Mouse (Mus musculus) liver, adult 2 months (tissue): ENCODE results near the gene Olfr960. TPM values are rescaled to one million over a fixed set of nuclear protein-coding genes. Genes with fewer than 3 reads are reported as not detected.

Experiments used
- DNase-seq: peaks from one replicate; pipeline ENCODE4 v3.0.0-alpha.2; 2011; ENCODE audit warnings: low read depth, low spot score; ENCODE audit errors: extremely low read depth
- H3K27ac ChIP-seq: fragments of 200-500 bp; replicated peaks from 2 replicates; pipeline ENCODE4 v1.5.1; 2012; ENCODE audit warnings: low read depth, mild to moderate bottlenecking, control low read depth, inconsistent platforms, low read length; ENCODE audit not compliant: insufficient read depth
- H3K27me3 ChIP-seq: fragments of 200-500 bp; 2 replicates; pipeline ENCODE4 v1.6.1; 2012; ENCODE audit warnings: mild to moderate bottlenecking, moderate library complexity, low read length, inconsistent platforms; ENCODE audit not compliant: control insufficient read depth, insufficient read depth
- H3K36me3 ChIP-seq: fragments of 200-500 bp; 2 replicates; pipeline ENCODE4 v1.6.1; 2012; ENCODE audit warnings: low read length, inconsistent platforms; ENCODE audit not compliant: control insufficient read depth, insufficient read depth
- H3K4me1 ChIP-seq: fragments of 200-500 bp; 2 replicates; pipeline ENCODE4 v1.6.1; 2011; ENCODE audit warnings: low read length; ENCODE audit not compliant: control insufficient read depth, insufficient read depth
- H3K4me3 ChIP-seq: fragments of 200-500 bp; 2 replicates; pipeline ENCODE4 v1.5.1; 2011; ENCODE audit warnings: low read depth, mild to moderate bottlenecking, control low read depth, low read length, moderate library complexity; ENCODE audit not compliant: insufficient read depth
- H3K79me2 ChIP-seq: fragments of 200-500 bp; 2 replicates; pipeline ENCODE4 v1.6.1; 2012; ENCODE audit warnings: inconsistent platforms, mild to moderate bottlenecking, low read length, moderate library complexity; ENCODE audit not compliant: control insufficient read depth, insufficient read depth
- H3K9ac ChIP-seq: fragments of 200-500 bp; 2 replicates; pipeline ENCODE4 v1.6.1; 2012; ENCODE audit warnings: low read depth, mild to moderate bottlenecking, control low read depth, inconsistent platforms, low read length
- CTCF ChIP-seq: fragments of 200-500 bp; IDR thresholded peaks from 2 replicates; pipeline ENCODE4 v1.5.1; 2011; ENCODE audit warnings: low read depth, low read length, control low read depth
- POLR2A ChIP-seq: fragments of 200-500 bp; IDR thresholded peaks from 2 replicates; pipeline ENCODE4 v1.6.1; 2011; ENCODE audit warnings: low read length, control low read depth; ENCODE audit not compliant: insufficient read depth; ENCODE audit errors: extremely low read depth
- WGBS: fragments of 180-500 bp; shearing (Covaris S2); methylation state at CpG from one replicate; pipeline ENCODE4 v1.1.7; 2018; 5-methylcytosine and 5-hydroxymethylcytosine counted together
- polyA plus RNA-seq: library from polyadenylated mRNA; depleted of rRNA; stranded (reverse); fragments of >200 nt; gene quantifications from 2 replicates; pipeline ENCODE4 v1.2.3, GENCODE M21; 2012; rRNA removed
- total RNA-seq: library from RNA; depleted of rRNA; stranded (reverse); fragments of >200 nt; gene quantifications from 2 replicates; pipeline ENCODE4 v1.2.3, GENCODE M21; 2014; rRNA removed

Olfr960 gene
- total RNA-seq: not detected in 2 replicates
- polyA plus RNA-seq: not detected in 2 replicates

- H3K79me2 ChIP-seq: no peaks in the 10 kb centered on the region
- H3K4me1 ChIP-seq: no peaks in the 10 kb centered on the region
- H3K36me3 ChIP-seq: no peaks in the 10 kb centered on the region
- WGBS: 68% methylated on average over 1 of the region's 1 CpGs
- TF ChIP-seq CTCF (no peak), POLR2A (no peak)
- DNase-seq: no peak
- no peak within 1 kb of the TSS for H3K27ac ChIP-seq
- no peaks in the 10 kb centered on the region; the same call in 1 of the 2 replicates for H3K27me3 ChIP-seq
- H3K4me3 ChIP-seq: no peak within 1 kb of the TSS
- H3K9ac ChIP-seq: no peak within 1 kb of the TSS
Measured at GRCm38 (mm10) chr9:39621073-39621472, at the start of gene Olfr960. Olfr960 (plus strand) TSS chr9:39621373.

- H3K27ac ChIP-seq: no peak within 1 kb of the TSS
- H3K27me3 ChIP-seq: no peaks in the 10 kb centered on the region
- no peak within 1 kb of the TSS for H3K4me3 ChIP-seq
- no peak within 1 kb of the TSS for H3K9ac ChIP-seq
- no peaks in the 10 kb centered on the region for H3K36me3 ChIP-seq
- no peak for DNase-seq
- TF ChIP-seq CTCF (no peak), POLR2A (no peak)
- WGBS: 74% methylated on average over 3 of the region's 3 CpGs
- no peaks in the 10 kb centered on the region for H3K4me1 ChIP-seq
- H3K79me2 ChIP-seq: no peaks in the 10 kb centered on the region
Measured at GRCm38 (mm10) chr9:39575469-39575868, 45.7 kb upstream of the Olfr960 start, which contains the start of gene Olfr959. Olfr959 (minus strand) TSS chr9:39575569.

DNA sequence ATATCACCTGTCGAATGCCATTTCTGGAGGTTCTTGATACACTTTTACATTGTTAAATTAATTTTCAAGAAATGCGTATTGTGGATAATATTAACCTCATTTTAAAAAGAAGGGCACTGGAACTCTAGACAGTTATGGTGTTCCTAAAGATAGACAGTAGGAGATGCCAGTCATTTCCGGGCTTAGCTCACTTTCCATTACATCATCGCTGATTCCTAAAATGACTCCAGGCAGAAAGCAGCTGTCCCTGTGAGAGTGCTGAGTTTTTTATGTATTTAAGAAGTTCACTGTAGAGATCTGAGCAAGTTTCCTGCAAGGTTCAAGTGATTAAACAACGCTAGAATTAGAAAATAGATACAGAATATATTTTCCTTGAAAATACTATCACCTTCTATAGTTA is 44.1 kb upstream of the Olfr960 start:
- WGBS: 82% methylated on average over 5 of the region's 5 CpGs
- no peak for TF ChIP-seq POLR2A
- no peak for TF ChIP-seq CTCF
- no peaks in the 10 kb centered on the region for H3K79me2 ChIP-seq
- no peaks in the 10 kb centered on the region for H3K27me3 ChIP-seq
- no peak overlapping the region for H3K4me3 ChIP-seq
- H3K27ac ChIP-seq: no peak overlapping the region
- no peaks in the 10 kb centered on the region for H3K4me1 ChIP-seq
- H3K36me3 ChIP-seq: no peaks in the 10 kb centered on the region
- DNase-seq: no peak
- no peak overlapping the region for H3K9ac ChIP-seq

DNA sequence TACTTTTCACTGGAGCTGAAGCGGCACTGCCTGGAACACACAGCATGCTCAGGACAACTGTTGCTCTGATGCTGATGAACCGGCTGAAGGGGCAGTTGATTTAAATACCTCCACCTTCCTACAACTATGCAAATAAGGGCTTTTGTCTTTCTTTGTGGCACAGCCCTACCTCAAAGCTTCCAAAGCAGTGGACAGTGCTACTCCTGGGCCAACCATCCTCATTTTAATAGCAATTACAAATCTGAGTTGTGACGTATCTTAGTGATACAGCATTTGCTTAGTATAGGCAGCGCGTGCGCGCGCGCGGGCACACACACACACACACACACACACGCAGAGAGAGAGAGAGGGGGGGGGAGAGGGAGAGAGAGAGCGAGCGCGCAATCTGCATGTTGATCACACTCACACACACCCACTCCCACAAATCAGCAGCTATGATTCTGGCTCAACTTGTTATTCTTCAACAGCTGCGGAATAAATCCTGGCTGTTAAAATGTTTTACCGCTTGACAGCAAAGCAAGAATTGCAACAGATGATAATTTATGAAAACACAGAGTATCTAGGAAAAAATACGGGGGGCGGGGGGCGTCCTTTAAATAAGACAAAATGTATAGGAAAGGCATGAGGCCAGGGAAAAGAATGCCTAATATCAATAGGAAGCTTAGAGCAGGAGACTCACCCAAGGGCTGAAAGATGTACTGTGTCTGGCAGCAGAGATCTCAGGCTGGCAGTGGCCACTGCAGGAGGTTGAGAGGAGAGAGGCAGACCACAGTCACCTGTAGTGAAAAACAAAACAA is 18.4 kb upstream of the Olfr960 start:
- Histone ChIP-seq H3K27me3 (no peaks in the 10 kb centered on the region), H3K27ac (no peak overlapping the region), H3K4me1 (no peaks in the 10 kb centered on the region), H3K36me3 (no peaks in the 10 kb centered on the region), H3K79me2 (no peaks in the 10 kb centered on the region), H3K4me3 (no peak overlapping the region), H3K9ac (no peak overlapping the region)
- TF ChIP-seq CTCF (no peak), POLR2A (no peak)
- WGBS: under 1% methylated on average over 19 of the region's 19 CpGs
- DNase-seq: no peak

DNA sequence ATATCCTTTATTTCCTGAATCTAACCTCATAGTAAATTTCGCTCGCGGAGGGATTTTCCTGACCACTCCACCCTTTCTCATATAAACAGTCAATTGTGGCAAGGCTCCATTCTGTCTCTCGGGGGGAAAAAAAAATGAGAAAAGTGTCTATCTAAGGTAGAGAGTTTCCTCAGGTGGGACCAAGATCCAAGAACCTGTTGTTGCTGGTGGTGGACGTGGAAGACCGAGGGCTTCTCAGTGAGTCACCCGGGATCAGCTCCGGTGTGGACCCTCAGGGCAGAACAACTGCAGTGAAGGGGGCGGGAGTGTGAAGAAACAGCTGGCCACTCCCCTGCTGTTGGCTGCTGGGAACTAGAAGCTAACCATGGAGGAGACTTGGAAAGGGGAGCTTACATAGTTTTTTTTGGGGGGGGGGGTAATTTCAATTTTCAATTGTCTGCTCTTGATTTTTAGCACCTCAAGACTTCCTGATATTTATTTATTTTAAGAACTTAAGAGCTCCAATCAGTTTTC is 17.8 kb upstream of the Olfr960 start:
- no peak for DNase-seq
- H3K4me1 ChIP-seq: no peaks in the 10 kb centered on the region
- no peak for TF ChIP-seq CTCF
- no peak for TF ChIP-seq POLR2A
- H3K9ac ChIP-seq: no peak overlapping the region
- no peaks in the 10 kb centered on the region for H3K27me3 ChIP-seq
- no peaks in the 10 kb centered on the region for H3K36me3 ChIP-seq
- H3K79me2 ChIP-seq: no peaks in the 10 kb centered on the region
- no peak overlapping the region for H3K4me3 ChIP-seq
- WGBS: 1% methylated on average over 9 of the region's 9 CpGs
- no peak overlapping the region for H3K27ac ChIP-seq

- H3K4me3 ChIP-seq: no peak within 1 kb of the TSS
- WGBS: 1% methylated on average over 8 of the region's 8 CpGs
Measured at GRCm38 (mm10) chr9:39603999-39604453, 17.1 kb upstream of the Olfr960 start, which contains the start of gene AW551984. AW551984 (minus strand) TSS chr9:39604403.

More at GRCm38 (mm10) chr9:39603999-39604453, 17.1 kb upstream of the Olfr960 start, which contains the start of gene AW551984:
- Histone ChIP-seq H3K27ac (no peak within 1 kb of the TSS), H3K4me1 (no peaks in the 10 kb centered on the region), H3K79me2 (no peaks in the 10 kb centered on the region), H3K9ac (no peak within 1 kb of the TSS), H3K27me3 (no peaks in the 10 kb centered on the region), H3K36me3 (no peaks in the 10 kb centered on the region)
- TF ChIP-seq POLR2A (no peak), CTCF (no peak)
- DNase-seq: no peak
